Mouse (Mus musculus): Measurements from ENCODE around the gene Cish.

Cish gene

GRCm38 (mm10) chr9:107296016-107296040, at the start of gene Cish:
Gene Cish (plus strand): TSS chr9:107296026.
- DNase-seq (ENCODE audit: low spot score), result no peak

- no peak for DNase-seq (ENCODE audit: low spot score)
Measured at GRCm38 (mm10) chr9:107246170-107246569, 49.7 kb upstream of the Cish start.

GRCm38 (mm10) chr9:107249154-107249553, 46.7 kb upstream of the Cish start:
- DNase-seq (ENCODE audit: low spot score), result no peak

GRCm38 (mm10) chr9:107250416-107251337, 45.1 kb upstream of the Cish start:
- no peak for DNase-seq (ENCODE audit: low spot score)

GRCm38 (mm10) chr9:107252164-107252563, 43.7 kb upstream of the Cish start:
- DNase-seq (ENCODE audit: low spot score), result no peak

GRCm38 (mm10) chr9:107254476-107254875, 41.4 kb upstream of the Cish start:
- no peak for DNase-seq (ENCODE audit: low spot score)

- no peak for DNase-seq (ENCODE audit: low spot score)
Measured at GRCm38 (mm10) chr9:107254925-107255324, 40.9 kb upstream of the Cish start.

- no peak for DNase-seq (ENCODE audit: low spot score)
Measured at GRCm38 (mm10) chr9:107255596-107255995, 40.2 kb upstream of the Cish start.

- no peak for DNase-seq (ENCODE audit: low spot score)
Measured at GRCm38 (mm10) chr9:107259571-107259970, 36.3 kb upstream of the Cish start.

DNA sequence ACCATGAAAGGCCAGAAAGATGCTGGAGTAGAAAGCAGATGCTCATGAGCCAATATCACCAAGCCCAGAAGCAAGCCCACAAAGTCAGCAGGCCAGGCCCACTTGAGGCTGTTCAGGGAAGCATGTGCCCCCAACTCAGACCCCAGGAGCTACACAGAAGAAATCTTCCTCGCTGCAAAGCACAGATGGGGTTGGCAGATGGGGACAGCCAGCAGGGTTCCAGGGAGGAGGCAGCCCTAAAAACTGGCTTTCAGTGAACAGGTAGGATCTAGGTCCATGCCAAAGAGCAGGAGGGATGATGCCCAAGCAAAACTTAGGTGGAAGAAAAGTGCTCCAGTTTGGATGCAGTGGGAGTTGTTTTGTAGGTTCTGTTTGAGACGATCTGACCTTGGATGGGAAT, 35.4 kb upstream of the Cish start:
- DNase-seq (ENCODE audit: low spot score), result no peak

- no peak for DNase-seq (ENCODE audit: low spot score)
Measured at GRCm38 (mm10) chr9:107260836-107261235, 35.0 kb upstream of the Cish start.

DNA sequence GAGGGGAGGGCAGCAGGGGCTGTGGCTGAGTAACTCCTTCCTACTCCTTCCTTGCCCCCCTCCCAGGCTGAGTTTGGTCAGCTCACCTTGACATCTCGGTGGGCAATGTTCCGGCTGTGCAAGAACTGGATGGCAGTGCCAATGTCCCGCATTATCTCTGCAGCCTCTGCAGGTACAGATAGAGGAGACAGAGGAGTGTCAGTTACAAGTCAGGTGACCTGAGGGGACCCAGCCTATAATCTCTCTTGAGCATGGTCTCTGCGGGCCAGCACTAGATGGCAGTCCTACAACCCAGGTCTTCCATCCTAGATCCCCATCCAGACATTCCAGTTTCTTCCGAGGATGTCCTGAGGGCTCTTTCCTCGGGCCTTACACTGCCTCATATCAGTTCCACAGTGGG, 34.0 kb upstream of the Cish start:
- DNase-seq (ENCODE audit: low spot score), result peak; percentile 18

GRCm38 (mm10) chr9:107262375-107262774, 33.5 kb upstream of the Cish start:
- DNase-seq (ENCODE audit: low spot score), result no peak

- no peak for DNase-seq (ENCODE audit: low spot score)
Measured at GRCm38 (mm10) chr9:107263912-107264311, 31.9 kb upstream of the Cish start.

GRCm38 (mm10) chr9:107264731-107265130, 31.1 kb upstream of the Cish start:
- DNase-seq (ENCODE audit: low spot score), result no peak

DNA sequence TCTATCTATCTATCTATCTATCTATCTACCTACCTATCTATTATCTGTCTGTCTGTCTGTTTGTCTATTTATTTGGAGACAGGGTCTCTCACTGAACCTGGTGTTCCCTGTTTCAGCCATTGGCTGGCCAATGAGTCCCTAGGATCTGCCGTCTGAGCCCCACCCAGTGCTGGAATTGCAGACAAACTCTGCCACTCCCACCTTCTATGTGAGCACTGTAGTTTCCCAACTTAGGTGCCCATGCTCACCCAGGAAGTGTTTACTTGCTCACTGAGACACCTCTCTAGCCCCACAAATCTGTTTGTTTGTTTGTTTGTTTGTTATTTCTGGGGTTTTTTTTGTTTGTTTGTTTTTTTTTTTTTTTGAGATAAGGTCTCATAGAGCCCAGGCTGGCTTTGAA, 28.8 kb upstream of the Cish start:
- no peak for DNase-seq (ENCODE audit: low spot score)

- DNase-seq (ENCODE audit: low spot score), result no peak
Measured at GRCm38 (mm10) chr9:107267721-107268402, 28.0 kb upstream of the Cish start.

DNA sequence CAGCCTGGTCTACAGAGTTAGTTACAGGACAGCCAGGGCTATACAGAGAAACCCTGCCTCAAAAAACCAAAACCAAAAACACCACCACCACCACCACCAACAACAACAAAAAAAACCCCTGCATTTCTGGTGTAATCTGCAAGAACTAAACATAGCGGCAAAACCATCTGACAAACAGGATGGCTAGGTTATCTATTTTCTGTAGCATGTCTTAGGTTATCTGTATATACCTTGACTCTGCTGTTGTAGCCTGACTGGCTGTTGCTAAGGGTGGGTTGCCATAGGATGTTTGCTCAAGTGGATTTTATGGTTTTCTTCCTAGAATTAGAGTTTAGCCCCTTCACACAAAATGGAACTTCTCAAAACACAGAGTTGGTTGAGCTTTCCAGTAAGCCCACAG, 26.1 kb upstream of the Cish start:
- no peak for DNase-seq (ENCODE audit: low spot score)

DNA sequence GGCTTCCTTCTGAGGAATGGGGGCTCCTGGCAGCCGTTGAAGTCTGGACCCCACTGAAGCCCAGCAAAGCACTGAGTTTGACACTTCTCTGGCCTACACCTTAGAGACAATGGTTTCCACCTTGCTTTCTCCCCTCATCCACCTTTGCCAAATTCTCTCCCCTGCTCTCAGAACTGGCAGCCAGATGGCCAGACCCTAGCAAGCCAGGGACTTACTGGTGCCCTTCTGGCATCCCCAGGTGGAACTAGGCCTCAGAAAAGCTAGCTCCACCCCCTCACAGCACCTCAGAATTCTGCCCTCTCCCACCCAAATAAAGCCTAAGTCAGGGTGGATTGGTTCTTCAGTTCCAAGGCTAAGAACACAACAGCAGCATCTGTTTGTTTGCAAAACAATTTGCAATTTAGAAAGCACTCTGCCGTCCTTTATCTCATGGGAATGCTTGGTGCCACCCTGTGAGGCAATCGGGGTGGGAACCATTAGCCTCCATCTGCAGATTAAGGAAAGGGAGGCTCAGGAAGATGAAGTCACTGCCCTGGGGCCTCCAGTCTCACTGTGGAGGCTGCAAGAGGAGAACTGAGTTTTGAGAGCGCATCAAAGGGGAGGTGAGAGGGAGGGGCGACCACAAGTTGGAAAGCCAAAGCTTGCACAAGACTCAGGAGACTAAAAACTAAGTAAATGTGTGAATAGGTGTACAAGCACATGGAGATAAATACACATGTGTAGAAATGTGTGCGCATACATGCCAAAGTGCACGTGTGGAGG, 24.5 kb upstream of the Cish start:
- DNase-seq (ENCODE audit: low spot score), result no peak

GRCm38 (mm10) chr9:107272284-107272683, 23.5 kb upstream of the Cish start:
- DNase-seq (ENCODE audit: low spot score), result no peak

- no peak for DNase-seq (ENCODE audit: low spot score)
Measured at GRCm38 (mm10) chr9:107273184-107273583, 22.6 kb upstream of the Cish start.

GRCm38 (mm10) chr9:107274751-107275150, 21.1 kb upstream of the Cish start:
- no peak for DNase-seq (ENCODE audit: low spot score)

DNA sequence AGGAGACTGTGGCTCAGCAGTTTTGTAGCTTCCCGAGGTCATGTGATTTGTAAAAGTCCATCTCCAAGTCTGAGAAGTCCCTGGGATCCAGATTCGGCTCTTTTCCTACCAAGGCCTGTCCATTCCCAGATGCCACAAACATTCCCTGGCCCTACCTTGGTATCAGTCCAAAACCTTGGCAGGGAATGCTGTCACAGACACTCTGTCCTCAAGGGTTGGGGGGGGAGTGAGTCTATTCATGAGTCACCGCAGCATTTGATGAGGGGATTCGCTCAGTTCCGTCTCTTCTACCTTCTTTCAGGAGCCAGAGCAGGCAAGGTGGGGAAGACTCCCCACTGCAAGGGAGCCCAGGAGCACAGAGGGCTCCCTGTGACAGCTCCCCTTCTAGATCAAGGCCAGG, 20.1 kb upstream of the Cish start:
- DNase-seq (ENCODE audit: low spot score), result no peak

Data from testis, postnatal 14 days (tissue).